Mouse (Mus musculus): ENCODE data around the gene Slc1a2.

Slc1a2 gene

DNA sequence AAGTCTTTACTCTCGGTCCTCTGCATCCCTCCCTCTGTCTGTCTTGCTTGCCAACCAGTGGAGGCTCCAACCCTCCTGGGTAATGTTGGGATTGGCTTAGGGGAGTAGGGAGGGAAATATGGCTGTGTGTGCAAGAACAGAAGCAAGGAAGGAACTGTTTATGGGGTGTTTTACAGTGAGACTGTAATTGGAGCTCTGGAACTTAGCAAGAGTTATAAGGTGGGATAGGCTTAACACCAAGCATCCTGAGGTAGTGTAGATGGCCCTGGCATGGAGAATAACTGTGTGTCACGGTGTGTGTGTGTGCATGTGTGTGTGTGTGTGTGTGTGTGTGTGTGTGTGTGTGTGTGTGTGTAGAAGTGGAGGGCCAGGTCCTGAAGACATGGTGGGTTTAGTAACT lies 55.9 kb downstream of the Slc1a2 start:
- no peak for DNase-seq (ENCODE audit: low spot score)

DNA sequence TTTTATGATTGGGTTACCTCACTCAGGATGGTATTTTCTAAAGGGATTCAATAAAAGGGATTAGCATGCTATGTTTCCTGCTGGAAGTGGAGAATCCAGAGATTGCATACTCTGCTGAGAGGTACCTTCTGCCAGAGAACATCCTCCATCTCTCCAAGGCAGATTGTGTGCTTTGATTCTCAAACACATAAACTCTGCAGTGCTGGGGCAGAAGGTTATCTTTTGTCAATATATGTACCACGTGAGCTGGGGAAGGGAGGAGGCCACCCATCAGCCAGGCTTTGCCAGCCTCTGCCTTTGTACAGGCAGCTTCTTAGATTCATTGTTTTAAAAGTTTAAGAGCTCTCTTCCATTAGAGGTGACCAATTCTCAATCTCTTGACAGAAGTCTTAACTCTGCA lies 57.3 kb downstream of the Slc1a2 start:
- DNase-seq (ENCODE audit: low spot score): no peak

DNA sequence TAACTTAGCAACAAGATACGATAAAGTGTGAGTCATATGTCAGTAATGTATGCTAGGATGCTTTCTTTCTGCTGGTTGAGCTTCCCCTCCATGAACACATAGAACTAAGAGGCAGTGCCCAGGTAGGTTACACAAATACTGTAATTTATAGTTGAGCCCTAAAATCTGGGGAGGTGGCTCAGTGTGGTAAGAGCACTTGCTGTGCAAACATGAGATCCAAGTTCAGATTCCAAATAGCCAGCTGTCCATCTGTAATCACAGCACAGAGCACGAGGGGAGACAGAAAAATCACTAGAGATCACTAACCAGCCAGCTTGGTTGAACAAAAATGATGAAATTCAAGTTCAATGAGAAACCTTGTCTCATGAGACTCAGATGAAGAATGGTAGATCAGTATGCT lies 63.4 kb downstream of the Slc1a2 start:
- DNase-seq (ENCODE audit: low spot score): no peak

DNA sequence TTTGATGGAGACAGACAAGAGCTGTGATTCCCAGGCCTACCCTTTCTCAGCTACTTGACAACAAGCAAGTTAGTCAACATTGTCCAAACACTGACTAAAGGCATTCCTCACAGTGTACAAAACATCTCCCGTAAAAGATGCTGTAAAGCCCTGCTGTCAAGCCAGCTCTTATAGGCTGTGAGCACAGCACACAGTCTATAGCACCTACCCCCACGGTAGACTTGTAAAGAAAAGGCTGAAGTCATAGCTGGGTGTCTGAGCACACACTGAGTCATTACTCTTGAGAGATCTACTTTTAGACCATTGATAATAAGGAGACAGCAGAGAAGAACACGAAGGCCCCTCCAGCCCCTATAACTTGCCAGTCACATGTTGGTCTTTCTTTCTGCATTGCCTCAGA lies 66.6 kb downstream of the Slc1a2 start:
- DNase-seq (ENCODE audit: low spot score): no peak

DNA sequence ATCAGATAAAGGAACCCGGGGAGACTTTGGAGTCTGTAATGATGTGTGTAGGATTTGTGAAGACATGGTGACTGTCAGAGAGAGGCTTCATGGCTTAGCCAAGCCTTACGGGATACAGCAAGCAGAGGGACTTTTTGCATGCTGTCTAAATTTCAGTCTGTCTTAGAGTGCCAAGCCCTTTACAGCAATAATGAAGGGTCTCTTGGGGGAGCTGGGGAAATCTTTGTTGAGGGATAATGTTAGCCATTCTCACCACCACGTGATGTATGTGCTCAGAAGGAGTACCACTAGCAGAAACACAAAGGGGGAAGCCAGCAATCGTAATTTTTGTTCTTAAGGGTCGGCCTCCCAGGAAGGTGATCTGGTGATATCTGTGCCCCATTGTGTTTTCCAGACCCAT lies 71.9 kb downstream of the Slc1a2 start:
- DNase-seq (ENCODE audit: low spot score): no peak

- DNase-seq (ENCODE audit: low spot score): no peak
Observed at GRCm38 (mm10) chr2:102730788-102731187, 72.3 kb downstream of the Slc1a2 start.

DNA sequence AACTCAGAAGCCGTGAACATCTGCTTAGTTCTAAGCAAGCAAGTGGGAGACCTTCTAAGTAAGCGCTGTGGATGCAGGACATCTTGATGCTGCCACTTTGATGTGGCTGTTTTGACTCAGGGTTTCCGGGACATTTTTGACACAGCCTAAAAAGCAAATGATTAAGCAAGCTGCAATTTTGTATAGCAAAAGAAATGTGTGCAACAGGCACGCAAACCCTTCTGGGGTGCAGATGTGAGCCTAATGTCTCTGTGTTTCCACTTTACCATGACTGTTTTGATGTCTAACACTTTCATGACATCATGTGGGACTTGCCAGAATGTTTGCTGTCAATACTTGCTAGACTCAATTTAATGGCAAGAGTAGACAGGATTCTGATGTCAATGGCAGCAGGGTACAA lies 74.7 kb downstream of the Slc1a2 start:
- DNase-seq (ENCODE audit: low spot score): no peak

DNA sequence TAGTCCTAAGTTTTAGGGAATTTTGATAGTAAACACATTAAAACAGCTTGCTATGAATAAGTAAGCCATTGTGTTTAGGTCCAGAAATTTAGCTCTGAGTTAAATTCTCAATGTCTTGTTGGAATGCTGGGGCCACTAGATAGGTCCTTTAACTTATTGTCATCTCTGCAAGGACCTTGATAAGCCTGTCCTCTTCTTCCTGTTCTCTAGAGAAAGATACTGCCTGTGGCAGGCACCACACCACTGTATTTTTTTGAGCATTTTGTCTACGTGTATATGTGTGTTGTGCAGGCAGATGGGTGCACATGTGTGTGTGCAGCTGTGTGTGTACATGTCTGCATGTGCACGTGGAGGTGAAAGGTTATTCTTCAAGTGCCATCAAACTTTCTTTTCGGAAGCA lies 75.6 kb downstream of the Slc1a2 start:
- no peak for DNase-seq (ENCODE audit: low spot score)

GRCm38 (mm10) chr2:102735031-102735430 lies 76.6 kb downstream of the Slc1a2 start:
- DNase-seq (ENCODE audit: low spot score): no peak

- no peak for DNase-seq (ENCODE audit: low spot score)
Observed at GRCm38 (mm10) chr2:102735811-102736210, 77.4 kb downstream of the Slc1a2 start.

GRCm38 (mm10) chr2:102736490-102736889 lies 78.0 kb downstream of the Slc1a2 start:
- no peak for DNase-seq (ENCODE audit: low spot score)

GRCm38 (mm10) chr2:102738852-102739251 lies 80.4 kb downstream of the Slc1a2 start:
- no peak for DNase-seq (ENCODE audit: low spot score)

- no peak for DNase-seq (ENCODE audit: low spot score)
Observed at GRCm38 (mm10) chr2:102742685-102743084, 84.2 kb downstream of the Slc1a2 start.

- peak; percentile 23 for DNase-seq (ENCODE audit: low spot score)
Observed at GRCm38 (mm10) chr2:102743918-102744696, 85.6 kb downstream of the Slc1a2 start.

DNA sequence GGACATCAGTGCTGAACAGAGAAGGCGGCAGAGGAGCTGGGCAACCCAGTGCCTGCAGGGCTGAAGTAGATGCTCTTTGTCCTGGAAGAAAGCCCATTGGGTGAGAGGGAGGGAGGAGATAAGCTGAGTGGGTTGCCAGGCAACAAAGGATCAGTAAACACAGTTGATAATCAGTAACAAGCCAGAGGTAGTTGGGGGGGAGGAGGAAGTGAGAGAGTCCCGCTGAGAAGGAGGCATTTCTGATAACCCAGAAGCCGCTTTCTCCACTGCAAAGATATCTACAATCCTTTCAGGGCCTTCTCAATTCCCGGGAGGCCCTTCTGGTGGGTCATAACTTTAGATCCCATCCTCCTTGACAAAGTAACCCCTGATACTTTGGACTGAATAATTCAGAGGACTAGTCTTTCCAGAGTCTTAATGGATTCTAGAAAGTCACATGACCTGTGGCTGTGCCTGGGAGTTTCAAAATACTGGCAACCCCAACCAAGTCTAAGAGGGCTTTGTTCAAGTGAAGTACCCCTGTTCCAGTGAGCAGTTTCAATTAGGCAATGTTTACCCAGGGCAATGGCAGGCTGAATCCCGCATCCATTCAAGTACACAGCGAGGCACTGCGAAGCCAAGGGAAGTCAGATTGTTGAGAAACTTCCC lies 86.9 kb downstream of the Slc1a2 start:
- DNase-seq (ENCODE audit: low spot score): peak; percentile 41

DNA sequence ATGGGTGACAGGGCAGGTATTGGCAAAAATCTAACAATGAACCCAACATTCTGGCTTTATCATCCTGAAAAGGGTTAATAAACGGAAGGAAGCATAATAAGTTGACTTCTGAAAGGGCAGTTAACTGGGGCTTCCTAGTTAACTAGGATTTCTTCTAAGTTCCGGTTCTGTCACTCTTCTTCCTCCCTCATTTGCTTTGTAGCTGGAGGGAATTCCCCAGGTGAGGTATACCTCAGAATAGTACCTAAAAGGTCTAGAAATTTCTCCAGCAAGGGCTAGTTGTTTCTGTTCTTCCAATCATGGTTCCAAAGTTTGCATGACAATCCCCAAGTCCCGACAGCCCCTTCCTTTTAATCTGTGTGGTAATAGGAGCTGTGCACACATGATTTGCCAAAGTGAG lies 89.3 kb downstream of the Slc1a2 start:
- no peak for DNase-seq (ENCODE audit: low spot score)

DNA sequence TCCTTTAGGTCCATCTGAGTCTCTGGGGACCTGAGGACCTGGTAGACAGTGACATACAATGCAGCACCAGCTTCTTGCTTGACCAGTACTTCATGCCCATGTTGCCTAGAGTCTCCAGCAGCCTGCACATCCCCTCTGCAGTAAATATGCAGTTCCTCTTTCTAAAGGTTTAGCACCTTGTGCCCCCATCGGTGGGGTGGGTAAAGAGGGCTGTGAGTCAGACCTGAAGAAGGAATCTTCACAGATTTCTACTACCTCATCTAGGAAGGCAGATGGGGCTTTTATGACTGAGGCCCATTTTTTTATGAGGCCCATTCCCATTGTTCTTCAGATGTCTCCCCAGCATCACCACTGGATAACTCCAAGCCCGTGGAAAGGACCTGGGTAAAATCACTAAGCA lies 91.5 kb downstream of the Slc1a2 start:
- DNase-seq (ENCODE audit: low spot score): no peak

- DNase-seq (ENCODE audit: low spot score): no peak
Observed at GRCm38 (mm10) chr2:102751846-102752245, 93.4 kb downstream of the Slc1a2 start.

DNA sequence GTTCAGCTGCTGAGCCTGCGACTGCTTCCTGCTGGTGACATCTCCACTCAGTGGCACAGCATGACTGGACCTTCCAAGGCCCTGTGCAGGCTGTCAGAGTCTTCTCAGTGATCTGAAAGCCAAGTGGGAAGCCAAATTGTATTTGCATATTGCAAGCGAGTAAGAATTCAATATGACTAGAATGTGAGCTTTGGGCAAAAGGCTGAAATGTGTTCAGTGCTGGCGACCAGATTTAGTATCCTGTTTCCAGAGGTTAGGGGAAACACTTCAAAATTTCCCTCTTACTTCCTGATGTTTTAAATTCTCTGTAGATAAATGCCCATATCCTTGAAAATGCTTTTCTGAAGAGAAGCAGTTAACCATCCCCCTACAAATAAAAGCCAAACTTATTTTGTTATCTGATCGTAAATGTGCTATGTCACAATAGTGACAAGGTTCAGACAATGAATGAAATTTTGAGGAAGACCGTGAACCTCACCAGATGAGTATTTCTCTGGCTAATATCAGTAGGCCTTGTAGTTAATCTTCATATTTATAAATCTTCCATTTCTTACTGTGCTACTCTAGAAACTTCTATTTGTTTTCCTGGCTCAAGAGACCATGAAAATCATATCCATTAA lies 98.9 kb downstream of the Slc1a2 start:
- DNase-seq (ENCODE audit: low spot score): no peak

DNA sequence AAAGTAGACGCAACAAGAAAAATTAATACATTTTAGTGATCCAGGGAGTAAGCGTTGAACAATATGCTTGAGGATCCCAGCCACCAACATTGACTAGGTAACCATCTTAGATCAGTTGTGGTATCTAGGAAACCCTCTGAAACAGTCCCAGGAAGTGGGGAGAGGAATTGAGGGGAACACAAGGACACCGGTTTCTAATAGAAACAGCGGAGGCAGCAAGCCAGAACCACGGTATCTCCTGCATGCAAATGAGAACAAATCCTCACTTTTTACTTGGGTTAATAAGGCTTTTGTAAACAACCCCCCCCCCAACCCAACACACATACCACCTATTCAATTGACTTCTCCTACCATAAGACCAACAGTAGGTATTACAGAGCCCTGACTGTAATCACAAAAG lies 101.0 kb downstream of the Slc1a2 start:
- no peak for DNase-seq (ENCODE audit: low spot score)

DNA sequence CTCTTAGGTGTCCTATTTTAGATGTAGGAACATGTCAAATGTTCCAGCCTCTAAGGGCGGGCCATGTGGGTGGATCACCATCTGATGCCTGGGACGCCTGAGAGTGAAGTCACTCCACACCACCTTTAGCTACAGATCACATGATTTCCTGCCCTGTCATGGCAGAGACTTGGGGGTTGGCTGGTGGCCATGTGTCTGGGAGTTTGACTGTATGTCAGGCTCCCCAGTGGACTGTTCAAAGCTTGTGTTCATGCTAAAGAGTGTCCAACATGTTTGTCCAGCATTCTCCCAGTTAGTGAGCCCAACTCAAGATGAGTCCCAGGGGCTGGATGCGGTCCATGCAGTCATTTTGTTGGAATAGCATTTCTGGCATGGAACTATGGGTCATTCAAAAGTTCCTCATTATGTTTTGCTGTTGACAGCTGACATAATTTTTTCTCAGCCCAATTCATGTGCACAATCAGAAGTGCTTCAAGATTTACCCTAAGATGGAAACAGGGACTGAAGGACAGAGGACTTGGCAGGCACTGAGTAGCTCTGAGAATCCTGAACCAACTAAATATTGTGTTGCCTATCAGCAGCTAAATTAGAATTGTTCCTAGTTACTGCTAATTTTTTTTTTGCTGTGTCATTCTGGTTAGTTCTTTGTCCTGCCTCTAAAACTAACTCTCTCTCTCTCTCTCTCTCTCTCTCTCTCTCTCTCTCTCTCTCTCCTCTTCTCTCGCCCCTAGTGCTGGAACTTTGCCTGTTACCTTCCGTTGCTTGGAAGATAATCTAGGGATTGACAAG lies 102.0 kb downstream of the Slc1a2 start:
- no peak for DNase-seq (ENCODE audit: low spot score)

- no peak for DNase-seq (ENCODE audit: low spot score)
Observed at GRCm38 (mm10) chr2:102763176-102763575, 104.7 kb downstream of the Slc1a2 start.

- no peak for DNase-seq (ENCODE audit: low spot score)
Observed at GRCm38 (mm10) chr2:102763991-102764390, 105.5 kb downstream of the Slc1a2 start.

Data from spleen, adult 12 weeks (tissue).